ENCODE assay signal across 8 mouse cellular contexts in the genomic region with DNA sequence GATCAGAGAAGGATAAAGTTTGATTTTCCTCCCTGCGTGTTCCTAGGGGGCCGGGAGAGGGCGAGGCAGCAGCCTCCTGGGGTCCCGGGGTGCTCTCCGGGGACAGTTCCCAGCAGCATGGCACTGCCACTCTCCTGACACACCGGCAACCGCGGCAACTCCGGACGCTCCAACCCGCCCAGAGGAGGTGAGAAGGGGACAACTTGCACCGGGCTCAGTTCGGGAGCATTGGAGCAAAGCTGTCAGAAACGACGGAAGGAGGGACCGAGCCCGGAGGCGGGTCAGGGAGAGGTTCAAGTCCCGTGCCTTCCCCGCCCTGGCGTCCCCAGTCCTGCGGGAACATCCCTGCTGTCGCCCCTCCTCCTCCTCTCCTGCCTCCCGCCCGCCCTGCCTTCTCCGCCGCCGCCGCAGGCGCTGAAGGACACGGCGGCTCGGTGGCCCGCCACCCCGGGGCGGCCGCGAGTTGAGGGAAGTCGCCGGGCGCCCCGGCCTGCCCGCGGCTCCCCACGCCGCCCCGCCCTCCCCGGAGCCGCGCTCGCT. TPM values are rescaled to one million over a fixed set of nuclear protein-coding genes. Genes with fewer than 3 reads are reported as not detected.
DNase-seq lines count a peak whose midpoint lies in the region; ATAC-seq lines count a peak whose summit lies in the region.

TSS of gene Gm10322 (plus strand) at position 83 of the 540 bp plus-strand sequence.

- H3K27me3 ChIP-seq in hindbrain, embryonic 16.5 days (replicated peaks; ENCODE audit: control insufficient read depth, insufficient read depth, low read length) = no peaks in the 10 kb centered on the region
- H3K27me3 ChIP-seq in limb, embryonic 12.5 days = no peaks in the 10 kb centered on the region
- H3K27me3 ChIP-seq in midbrain, embryonic 11.5 days (ENCODE audit: control insufficient read depth, insufficient read depth, low read length) = no peaks in the 10 kb centered on the region
- H3K27me3 ChIP-seq in stomach, embryonic 15.5 days (replicated peaks) = no peaks in the 10 kb centered on the region

- peak within 1 kb of the TSS; percentile 87 for H3K4me3 ChIP-seq in hindbrain, embryonic 16.5 days (ENCODE audit: low read length)
- peak within 1 kb of the TSS; percentile 93 for H3K4me3 ChIP-seq in limb, embryonic 12.5 days (replicated peaks)
- peak within 1 kb of the TSS; percentile 59 for H3K4me3 ChIP-seq in midbrain, embryonic 11.5 days (ENCODE audit: low read depth, low read length)
- H3K4me3 ChIP-seq in stomach, embryonic 15.5 days (replicated peaks) = peak within 1 kb of the TSS; percentile 91

- H3K9ac ChIP-seq in hindbrain, embryonic 16.5 days (ENCODE audit: low read depth, low read length) = peak within 1 kb of the TSS; percentile 92
- peak within 1 kb of the TSS; percentile 96 for H3K9ac ChIP-seq in limb, embryonic 12.5 days (replicated peaks)
- H3K9ac ChIP-seq in midbrain, embryonic 11.5 days (ENCODE audit: low read length) = peak within 1 kb of the TSS; percentile 81
- peak within 1 kb of the TSS; percentile 90 for H3K9ac ChIP-seq in stomach, embryonic 15.5 days

- peak; percentile 83 for ATAC-seq in hindbrain, embryonic 16.5 days
- ATAC-seq in limb, embryonic 12.5 days (ENCODE audit: insufficient number of reproducible peaks, insufficient read depth, low FRiP score, low TSS enrichment, low read depth) = peak; percentile 48
- ATAC-seq in midbrain, embryonic 11.5 days (ENCODE audit: low FRiP score) = peak; percentile 88
- peak; percentile 65 for ATAC-seq in stomach, embryonic 15.5 days (ENCODE audit: insufficient read depth, low FRiP score, low read depth)

- peak; percentile 41 to 58 for DNase-seq in left cerebral cortex, adult 18-20 months (ENCODE audit: low spot score in 2 of 2)
- DNase-seq in left cerebral cortex, postnatal 36 days (ENCODE audit: low spot score in 2 of 2) = no peak
- DNase-seq in cerebellum, postnatal 14 days = peak; percentile 75 to 78
- DNase-seq in frontal cortex, postnatal 36 days (ENCODE audit: low spot score in 2 of 2) = peak; percentile 52 to 59
- peak; percentile 96 for DNase-seq in midbrain, embryonic 11.5 days (ENCODE audit: low spot score, missing footprints)

- WGBS in hindbrain, embryonic 16.5 days = under 1% methylated on average over 28 of the region's 51 CpGs
- WGBS in limb, embryonic 12.5 days = 1% methylated on average over 46 of the region's 51 CpGs
- under 1% methylated on average over 43 of the region's 51 CpGs for WGBS in midbrain, embryonic 11.5 days
- WGBS in stomach, embryonic 15.5 days = under 1% methylated on average over 48 of the region's 51 CpGs

- no peaks in the 10 kb centered on the region for H3K9me3 ChIP-seq in hindbrain, embryonic 16.5 days (ENCODE audit: control insufficient read depth, low read length)
- no peaks in the 10 kb centered on the region for H3K9me3 ChIP-seq in limb, embryonic 12.5 days
- H3K9me3 ChIP-seq in midbrain, embryonic 11.5 days (ENCODE audit: control insufficient read depth, low read length) = no peaks in the 10 kb centered on the region
- H3K9me3 ChIP-seq in stomach, embryonic 15.5 days = no peaks in the 10 kb centered on the region

- intact Hi-C loops in left cerebral cortex, postnatal 36 days (cut with DNase I) = loop anchor here (2.0 to 10.0 kb wide), 3 partner anchors 87 to 249 kb away; partner anchors contain the start of gene Micu1

- peaks cover 15% of the 10 kb centered on the region for H3K4me1 ChIP-seq in hindbrain, embryonic 16.5 days (ENCODE audit: control insufficient read depth, insufficient read depth, low read depth, low read length)
- peaks cover 32% of the 10 kb centered on the region for H3K4me1 ChIP-seq in limb, embryonic 12.5 days (replicated peaks)
- peaks cover 6% of the 10 kb centered on the region; the same call in 1 of the 2 replicates for H3K4me1 ChIP-seq in midbrain, embryonic 11.5 days (ENCODE audit: control insufficient read depth, insufficient read depth, low read length)
- peaks cover 19% of the 10 kb centered on the region for H3K4me1 ChIP-seq in stomach, embryonic 15.5 days

- peak within 1 kb of the TSS; percentile 92 for H3K27ac ChIP-seq in hindbrain, embryonic 16.5 days (ENCODE audit: low read depth, low read length)
- H3K27ac ChIP-seq in limb, embryonic 12.5 days = peak within 1 kb of the TSS; percentile 90
- H3K27ac ChIP-seq in midbrain, embryonic 11.5 days (ENCODE audit: low read depth, low read length) = peak within 1 kb of the TSS; percentile 1; the same call in 1 of the 2 replicates
- H3K27ac ChIP-seq in stomach, embryonic 15.5 days = peak within 1 kb of the TSS; percentile 89

- peak within 1 kb of the TSS; percentile 80 for H3K4me2 ChIP-seq in hindbrain, embryonic 16.5 days (ENCODE audit: low read length)
- peak within 1 kb of the TSS; percentile 85 for H3K4me2 ChIP-seq in limb, embryonic 12.5 days
- H3K4me2 ChIP-seq in midbrain, embryonic 11.5 days = peak within 1 kb of the TSS; percentile 83
- peak within 1 kb of the TSS; percentile 80 for H3K4me2 ChIP-seq in stomach, embryonic 15.5 days

- no peaks in the 10 kb centered on the region for H3K36me3 ChIP-seq in hindbrain, embryonic 16.5 days (ENCODE audit: control insufficient read depth, insufficient read depth, low read length)
- no peaks in the 10 kb centered on the region for H3K36me3 ChIP-seq in limb, embryonic 12.5 days
- no peaks in the 10 kb centered on the region for H3K36me3 ChIP-seq in midbrain, embryonic 11.5 days (ENCODE audit: control insufficient read depth, insufficient read depth, low read length)
- H3K36me3 ChIP-seq in stomach, embryonic 15.5 days = no peaks in the 10 kb centered on the region

RNA-seq across cellular contexts. Expression of gene Gm10322, which starts in this region (rescaled TPM):
- total RNA-seq in left cerebral cortex, adult 18-20 months (2021) = not detected
- total RNA-seq in left cerebral cortex, postnatal 36 days (2021) = not detected
- not detected in 2 replicates for polyA plus RNA-seq in hindbrain, embryonic 16.5 days (2015; fragmentation: Nextera tagmentation; extraction: Ambion mirVana)
- not detected in 2 replicates for polyA plus RNA-seq in limb, embryonic 12.5 days (2016; fragmentation: Nextera tagmentation; extraction: Ambion mirVana)
- polyA plus RNA-seq in midbrain, embryonic 11.5 days (2014; fragmentation: Nextera tagmentation; extraction: Ambion mirVana) = not detected in 2 replicates
- 0.84 TPM in 1 of 2 replicates, not detected in the other for polyA plus RNA-seq in stomach, embryonic 15.5 days (2015; fragmentation: Nextera tagmentation; extraction: Ambion mirVana)

Comparison
In these comparisons a context has a peak if more than half of its experiments do, and no peak if none do; other contexts are left out.
1. Peak in DNase-seq in left cerebral cortex, adult 18-20 months; RNA of the gene not detected or under 1 TPM.
2. Peak in ATAC-seq, H3K4me3 ChIP-seq, H3K27ac ChIP-seq, H3K9ac ChIP-seq and H3K4me2 ChIP-seq in hindbrain, embryonic 16.5 days; RNA of the gene not detected or under 1 TPM.
3. Peak in ATAC-seq, H3K4me3 ChIP-seq, H3K27ac ChIP-seq, H3K9ac ChIP-seq and H3K4me2 ChIP-seq in limb, embryonic 12.5 days; RNA of the gene not detected or under 1 TPM.
4. Peak in DNase-seq, ATAC-seq, H3K4me3 ChIP-seq, H3K27ac ChIP-seq, H3K9ac ChIP-seq and H3K4me2 ChIP-seq in midbrain, embryonic 11.5 days; RNA of the gene not detected or under 1 TPM.
5. Peak in ATAC-seq, H3K4me3 ChIP-seq, H3K27ac ChIP-seq, H3K9ac ChIP-seq and H3K4me2 ChIP-seq in stomach, embryonic 15.5 days; RNA of the gene not detected or under 1 TPM.
6. DNase-seq: peak in cerebellum, postnatal 14 days (2 of 2) and frontal cortex, postnatal 36 days (2 of 2); none in left cerebral cortex, postnatal 36 days (0 of 2).
7. H3K27ac ChIP-seq: peak in every context shown above with its lines; median percentile 92 in hindbrain, embryonic 16.5 days; 90 in limb, embryonic 12.5 days; 89 in stomach, embryonic 15.5 days; 1 in midbrain, embryonic 11.5 days.
8. Peak in every context shown above with its lines, with median percentiles within 50 percentile points of each other: ATAC-seq, H3K4me2 ChIP-seq, H3K4me3 ChIP-seq and H3K9ac ChIP-seq.